Mouse (Mus musculus) lung, adult 2 months (tissue): ENCODE results near the gene Acot10.

Experiments
- CTCF ChIP-seq: fragments of 200-500 bp; IDR thresholded peaks from 2 replicates; pipeline ENCODE4 v1.5.1; 2011; ENCODE audit warnings: mild to moderate bottlenecking, low read length, control low read depth; ENCODE audit not compliant: insufficient read depth
- POLR2A ChIP-seq: fragments of 200-500 bp; IDR thresholded peaks from 2 replicates; pipeline ENCODE4 v1.6.1; 2011; ENCODE audit warnings: low read depth, mild to moderate bottlenecking, control low read depth, low read length, borderline replicate concordance; ENCODE audit errors: extremely low read depth

DNA sequence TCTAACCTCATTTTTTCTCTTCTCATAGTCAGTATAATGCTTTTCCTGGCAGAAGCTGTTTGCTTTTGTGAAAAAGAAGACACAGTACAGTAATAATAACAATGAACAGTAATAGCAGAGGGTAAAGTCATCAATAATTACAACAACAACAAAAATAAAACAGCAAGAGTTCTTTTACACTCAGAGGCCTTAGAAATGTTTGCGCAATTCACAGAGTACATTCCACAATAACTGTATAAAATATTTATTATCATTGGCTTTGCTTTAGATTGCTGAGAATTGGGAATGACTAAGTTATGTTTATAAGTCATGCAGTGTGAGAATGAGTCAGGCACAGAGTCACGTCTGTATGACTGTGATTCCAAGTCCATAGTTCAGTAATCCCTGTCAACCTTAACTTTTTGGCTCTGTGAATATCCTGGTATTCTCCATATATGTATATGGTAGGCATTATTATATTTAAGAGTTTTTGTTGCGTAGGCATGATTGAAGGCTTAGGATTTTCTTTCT is 23.6 kb downstream of the Acot10 start:
- TF ChIP-seq CTCF (no peak), POLR2A (no peak)
